ENCODE assay signal across 8 mouse cellular contexts in the genomic region with DNA sequence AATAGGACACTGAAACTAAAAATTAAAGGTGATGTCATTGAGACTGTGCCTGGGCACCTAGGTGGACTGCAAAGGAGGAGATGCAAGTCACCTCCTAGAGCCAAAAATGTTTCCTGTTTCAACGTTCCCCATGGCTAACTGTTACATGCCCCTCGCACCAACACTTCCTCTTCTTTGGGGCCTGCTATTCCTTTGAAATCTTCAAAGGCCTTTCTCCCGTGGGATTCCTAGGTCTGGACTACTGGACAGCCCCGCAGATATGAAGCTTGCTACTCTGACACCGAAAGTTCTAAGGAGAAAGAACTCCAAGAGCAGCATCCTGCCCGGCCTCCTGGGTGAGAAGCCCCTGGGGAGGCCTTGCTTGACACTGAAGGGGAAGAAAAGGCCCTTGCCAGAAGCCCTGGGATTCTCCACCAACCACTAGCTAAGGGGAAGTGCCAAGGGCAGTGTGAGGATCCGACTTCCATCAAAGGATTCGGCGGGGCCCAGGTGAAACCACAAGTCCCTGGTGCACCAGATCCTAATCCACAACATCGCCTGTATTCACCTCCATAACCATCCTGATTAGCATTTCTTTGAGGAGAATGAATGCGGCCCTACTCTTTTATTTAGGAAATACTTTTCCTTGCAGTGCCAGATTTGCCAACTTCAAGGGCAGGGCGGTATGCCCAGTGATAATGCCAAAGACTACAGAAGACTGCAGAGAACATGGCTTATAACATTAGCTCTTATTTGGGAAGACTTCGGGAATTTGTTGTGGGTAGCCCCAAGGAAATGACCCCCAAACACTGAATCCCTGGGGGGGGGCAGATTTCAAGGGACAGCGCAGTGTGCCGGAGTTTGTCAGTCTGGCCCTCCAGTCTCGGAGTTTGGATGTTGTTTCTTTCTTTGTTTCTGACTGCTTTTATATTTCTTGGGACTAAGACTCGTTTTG. TPM values are rescaled to one million over a fixed set of nuclear protein-coding genes. Genes with fewer than 3 reads are reported as not detected.
A peak's percentile ranks its signal among the peaks of the same experiment; 100 is the strongest.
DNase-seq lines count a peak whose midpoint lies in the region; ATAC-seq lines count a peak whose summit lies in the region.

No protein-coding gene starts in this region.

- H3K4me3 ChIP-seq in kidney, embryonic 14.5 days (ENCODE audit: low read length), result peak overlapping the region; percentile 58
- peak overlapping the region; percentile 87 for H3K4me3 ChIP-seq in heart, embryonic 10.5 days
- peak overlapping the region; percentile 60 for H3K4me3 ChIP-seq in liver, embryonic 12.5 days
- H3K4me3 ChIP-seq in neural tube, embryonic 14.5 days (ENCODE audit: low read depth, low read length), result peak overlapping the region; percentile 84

- H3K27me3 ChIP-seq in kidney, embryonic 14.5 days (ENCODE audit: control insufficient read depth, insufficient read depth, low read length), result peaks cover 3% of the 10 kb centered on the region; the same call in 1 of the 2 replicates
- peaks cover 4% of the 10 kb centered on the region; the same call in 1 of the 2 replicates for H3K27me3 ChIP-seq in heart, embryonic 10.5 days (ENCODE audit: insufficient read depth, poor library complexity, severe bottlenecking)
- H3K27me3 ChIP-seq in liver, embryonic 12.5 days (replicated peaks), result peaks cover 50% of the 10 kb centered on the region
- H3K27me3 ChIP-seq in neural tube, embryonic 14.5 days (ENCODE audit: control insufficient read depth, insufficient read depth, low read length), result no peaks in the 10 kb centered on the region

- 23% methylated on average over 17 of the region's 17 CpGs for WGBS in kidney, embryonic 14.5 days
- WGBS in heart, embryonic 10.5 days, result 20% methylated on average over 17 of the region's 17 CpGs
- 25% methylated on average over 17 of the region's 17 CpGs for WGBS in liver, embryonic 12.5 days (ENCODE audit: insufficient replicate concordance)
- WGBS in neural tube, embryonic 14.5 days, result 25% methylated on average over 17 of the region's 17 CpGs

- peaks cover 7% of the 10 kb centered on the region; the same call in 1 of the 2 replicates for H3K4me1 ChIP-seq in kidney, embryonic 14.5 days (ENCODE audit: control insufficient read depth, insufficient read depth, low read length)
- H3K4me1 ChIP-seq in heart, embryonic 10.5 days, result peaks cover 49% of the 10 kb centered on the region
- H3K4me1 ChIP-seq in liver, embryonic 12.5 days, result peaks cover 50% of the 10 kb centered on the region
- peaks cover 40% of the 10 kb centered on the region for H3K4me1 ChIP-seq in neural tube, embryonic 14.5 days (ENCODE audit: control insufficient read depth, insufficient read depth, low read length)

- no peaks in the 10 kb centered on the region for H3K9me3 ChIP-seq in kidney, embryonic 14.5 days (ENCODE audit: control insufficient read depth, low read length)
- H3K9me3 ChIP-seq in heart, embryonic 10.5 days, result no peaks in the 10 kb centered on the region
- H3K9me3 ChIP-seq in liver, embryonic 12.5 days (replicated peaks), result no peaks in the 10 kb centered on the region
- H3K9me3 ChIP-seq in neural tube, embryonic 14.5 days (ENCODE audit: control insufficient read depth, low read length), result no peaks in the 10 kb centered on the region

- no peak for ATAC-seq in kidney, embryonic 14.5 days (ENCODE audit: low FRiP score, low TSS enrichment)
- ATAC-seq in liver, embryonic 12.5 days, result no peak
- no peak for ATAC-seq in neural tube, embryonic 14.5 days (ENCODE audit: low read depth)

- no peaks in the 10 kb centered on the region for H3K36me3 ChIP-seq in kidney, embryonic 14.5 days (ENCODE audit: control insufficient read depth, insufficient read depth, low read length)
- no peaks in the 10 kb centered on the region for H3K36me3 ChIP-seq in heart, embryonic 10.5 days
- no peaks in the 10 kb centered on the region for H3K36me3 ChIP-seq in liver, embryonic 12.5 days
- H3K36me3 ChIP-seq in neural tube, embryonic 14.5 days (ENCODE audit: control insufficient read depth, insufficient read depth, low read length), result no peaks in the 10 kb centered on the region

- no peak for DNase-seq in kidney, adult 11 months
- peak; percentile 34 for DNase-seq in Muller cell, postnatal 12 days (ENCODE audit: inconsistent ontology term)
- no peak for DNase-seq in heart, embryonic 10.5 days (ENCODE audit: low spot score)
- DNase-seq in urinary bladder, postnatal 25 days (ENCODE audit: low spot score), result no peak
- no peak for DNase-seq in urinary bladder, adult 2 months (ENCODE audit: low spot score)

- H3K4me2 ChIP-seq in kidney, embryonic 14.5 days (replicated peaks; ENCODE audit: low read depth, low read length), result peak overlapping the region; percentile 83
- H3K4me2 ChIP-seq in liver, embryonic 12.5 days, result peak overlapping the region; percentile 83
- H3K4me2 ChIP-seq in neural tube, embryonic 14.5 days (ENCODE audit: low read depth, low read length), result peak overlapping the region; percentile 79

- H3K9ac ChIP-seq in kidney, embryonic 14.5 days (ENCODE audit: low read depth, low read length), result peak overlapping the region; percentile 71
- H3K9ac ChIP-seq in liver, embryonic 12.5 days, result no peak overlapping the region
- H3K9ac ChIP-seq in neural tube, embryonic 14.5 days (replicated peaks; ENCODE audit: low read depth, low read length), result peak overlapping the region; percentile 80

- H3K27ac ChIP-seq in kidney, embryonic 14.5 days (ENCODE audit: low read depth, low read length), result no peak overlapping the region
- H3K27ac ChIP-seq in heart, embryonic 10.5 days, result peak overlapping the region; percentile 90
- no peak overlapping the region for H3K27ac ChIP-seq in liver, embryonic 12.5 days
- H3K27ac ChIP-seq in neural tube, embryonic 14.5 days (ENCODE audit: low read depth, low read length), result no peak overlapping the region

RNA-seq across cellular contexts. Expression of a gene that starts 1.3 kb away (rescaled TPM):
- 21.2 and 38.0 TPM in 2 replicates for polyA plus RNA-seq in kidney, embryonic 14.5 days (2014; fragmentation: Nextera tagmentation; extraction: Ambion mirVana)
- 35.7 and 42.2 TPM in 2 replicates for polyA plus RNA-seq in heart, embryonic 10.5 days (2016; fragmentation: Nextera tagmentation; extraction: Ambion mirVana)
- polyA plus RNA-seq in liver, embryonic 12.5 days (2016; fragmentation: Nextera tagmentation; extraction: Ambion mirVana), result 7.0 and 7.7 TPM in 2 replicates
- 70.8 and 81.4 TPM in 2 replicates for polyA plus RNA-seq in neural tube, embryonic 14.5 days (2014; fragmentation: Nextera tagmentation; extraction: Ambion mirVana)
- polyA plus RNA-seq in urinary bladder, adult 2 months (2012; rRNA removed), result 34.2 and 35.0 TPM in 2 replicates

RNA-seq across cellular contexts. Expression of a gene that starts 11.1 kb away (rescaled TPM):
- 37.4 and 53.5 TPM in 2 replicates for polyA plus RNA-seq in kidney, embryonic 14.5 days (2014; fragmentation: Nextera tagmentation; extraction: Ambion mirVana)
- polyA plus RNA-seq in heart, embryonic 10.5 days (2016; fragmentation: Nextera tagmentation; extraction: Ambion mirVana), result 42.9 and 43.2 TPM in 2 replicates
- 17.9 and 18.1 TPM in 2 replicates for polyA plus RNA-seq in liver, embryonic 12.5 days (2016; fragmentation: Nextera tagmentation; extraction: Ambion mirVana)
- 44.4 and 52.2 TPM in 2 replicates for polyA plus RNA-seq in neural tube, embryonic 14.5 days (2014; fragmentation: Nextera tagmentation; extraction: Ambion mirVana)
- 37.1 and 37.8 TPM in 2 replicates for polyA plus RNA-seq in urinary bladder, adult 2 months (2012; rRNA removed)
